Mouse (Mus musculus) layer of hippocampus, adult 11-12 months (tissue): ENCODE results near the gene Hoxa5.

Source experiments
- DNase-seq: peaks from one replicate; pipeline ENCODE4 v3.0.0; 2022; ENCODE audit warnings: low spot score

The Hoxa5 gene

DNA sequence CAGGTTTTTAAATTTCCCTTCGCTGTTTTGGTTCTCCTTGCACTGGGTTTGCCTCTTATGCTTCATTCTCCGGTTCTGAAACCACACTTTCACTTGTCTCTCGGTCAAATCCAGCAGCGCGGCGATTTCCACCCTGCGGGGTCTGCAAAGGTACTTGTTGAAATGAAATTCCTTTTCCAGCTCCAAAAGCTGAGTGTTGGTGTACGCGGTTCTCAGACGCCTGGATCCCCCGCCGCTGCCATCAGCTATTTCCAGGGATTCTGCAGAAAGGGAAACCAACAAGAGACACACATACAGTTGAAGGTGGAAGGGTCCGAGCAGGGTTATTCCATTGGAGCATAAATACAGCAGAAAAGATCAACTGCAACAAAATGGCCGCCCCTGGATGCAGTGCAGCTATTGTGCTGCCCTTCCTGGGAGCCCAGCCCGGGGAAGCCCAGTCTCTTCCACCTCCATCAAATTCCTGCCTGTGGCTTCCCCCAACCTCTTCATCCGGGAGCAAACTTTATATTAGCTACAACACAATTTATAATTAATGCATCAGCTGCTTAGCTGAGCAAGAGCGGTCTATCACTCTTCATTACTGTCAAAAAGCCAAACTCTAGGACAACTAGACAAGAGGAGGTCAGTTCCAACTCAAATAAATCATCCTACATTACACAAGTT, 40.9 kb downstream of the Hoxa5 start:
- no peak for DNase-seq

DNA sequence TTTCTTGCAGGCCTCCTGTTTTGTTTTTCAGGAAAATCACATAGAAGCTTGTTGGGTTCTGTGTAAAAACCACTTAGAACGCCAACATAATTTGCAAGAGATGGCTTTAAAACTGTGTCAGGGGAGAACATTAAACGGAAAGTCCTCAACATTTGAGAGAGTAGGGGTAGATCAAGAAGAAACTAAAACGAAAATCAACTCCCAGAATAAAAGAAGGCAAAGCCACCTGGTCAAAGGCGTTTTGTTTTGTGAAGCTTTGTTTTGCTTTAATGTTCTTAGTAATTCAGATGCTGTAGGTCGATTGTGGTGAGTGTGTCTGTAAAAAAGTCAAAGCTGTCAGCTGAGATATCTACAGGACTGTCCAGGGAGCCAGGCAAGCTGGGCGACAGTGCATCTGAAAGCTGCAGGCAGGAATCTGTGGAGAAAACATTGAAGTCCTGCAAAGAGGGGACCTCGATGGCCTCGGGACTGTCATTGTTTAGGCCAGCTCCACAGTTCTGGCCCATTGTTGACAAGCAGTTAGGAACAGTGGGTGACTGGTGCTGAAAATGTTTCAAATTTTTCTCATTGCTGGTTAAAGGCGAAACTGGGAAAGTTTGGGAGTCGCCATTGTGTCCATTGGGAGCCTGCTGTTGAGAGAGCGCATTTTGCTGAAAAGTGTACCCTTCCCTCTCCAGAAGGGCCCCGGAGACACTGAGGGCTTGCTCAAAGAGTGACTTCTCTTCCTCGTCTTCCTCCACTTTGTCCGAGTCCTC, 41.6 kb downstream of the Hoxa5 start:
- DNase-seq: no peak

DNA sequence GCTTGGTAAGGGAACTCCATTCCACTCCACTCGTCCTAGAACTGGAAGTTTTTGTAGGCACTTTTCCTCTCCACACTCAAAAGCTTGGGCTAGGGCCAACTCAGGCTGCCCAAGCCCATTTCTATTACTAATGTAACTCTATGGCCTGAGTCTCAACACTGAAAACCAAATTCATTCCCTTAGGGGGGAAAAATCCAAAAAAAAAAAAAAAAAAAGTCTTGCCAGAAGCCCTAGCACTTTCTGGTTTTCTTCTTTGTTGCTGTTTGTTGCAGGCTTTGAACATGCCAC, 42.4 kb downstream of the Hoxa5 start:
- DNase-seq: no peak

DNA sequence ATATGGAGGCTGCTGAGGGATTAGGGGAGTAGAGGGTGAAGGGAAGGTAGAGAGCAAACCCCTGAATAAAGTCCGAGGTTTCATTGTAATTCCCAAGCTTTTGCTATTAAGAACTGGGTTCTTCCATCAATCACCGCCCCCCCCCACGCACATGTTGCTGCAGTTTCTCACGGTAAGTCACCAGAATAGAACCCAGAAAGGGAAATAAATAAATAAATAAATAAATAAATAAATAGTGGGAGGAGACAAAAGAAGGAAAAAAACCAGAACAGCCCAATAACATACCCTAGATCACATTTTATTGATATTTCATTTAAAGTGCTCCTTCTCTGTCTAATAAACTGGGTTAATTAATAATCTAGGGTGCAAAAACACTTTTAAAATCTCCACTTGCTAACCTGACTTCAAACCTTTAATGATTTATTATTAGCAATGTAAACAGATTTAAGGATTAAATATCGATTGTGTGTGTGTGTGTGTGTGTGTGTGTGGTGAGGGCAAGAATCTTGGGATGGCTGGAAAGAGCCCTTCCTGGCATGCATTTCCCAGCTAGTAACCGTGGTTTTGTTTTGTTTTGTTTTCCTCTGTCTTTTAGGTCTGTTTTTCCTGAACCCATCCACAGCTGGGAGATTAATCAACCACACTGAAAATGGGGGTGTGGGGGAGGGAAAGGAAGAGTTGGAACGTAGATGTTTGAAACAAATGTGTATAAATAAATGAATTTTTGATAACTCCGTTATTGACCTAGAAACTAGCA, 42.9 kb downstream of the Hoxa5 start:
- no peak for DNase-seq

DNA sequence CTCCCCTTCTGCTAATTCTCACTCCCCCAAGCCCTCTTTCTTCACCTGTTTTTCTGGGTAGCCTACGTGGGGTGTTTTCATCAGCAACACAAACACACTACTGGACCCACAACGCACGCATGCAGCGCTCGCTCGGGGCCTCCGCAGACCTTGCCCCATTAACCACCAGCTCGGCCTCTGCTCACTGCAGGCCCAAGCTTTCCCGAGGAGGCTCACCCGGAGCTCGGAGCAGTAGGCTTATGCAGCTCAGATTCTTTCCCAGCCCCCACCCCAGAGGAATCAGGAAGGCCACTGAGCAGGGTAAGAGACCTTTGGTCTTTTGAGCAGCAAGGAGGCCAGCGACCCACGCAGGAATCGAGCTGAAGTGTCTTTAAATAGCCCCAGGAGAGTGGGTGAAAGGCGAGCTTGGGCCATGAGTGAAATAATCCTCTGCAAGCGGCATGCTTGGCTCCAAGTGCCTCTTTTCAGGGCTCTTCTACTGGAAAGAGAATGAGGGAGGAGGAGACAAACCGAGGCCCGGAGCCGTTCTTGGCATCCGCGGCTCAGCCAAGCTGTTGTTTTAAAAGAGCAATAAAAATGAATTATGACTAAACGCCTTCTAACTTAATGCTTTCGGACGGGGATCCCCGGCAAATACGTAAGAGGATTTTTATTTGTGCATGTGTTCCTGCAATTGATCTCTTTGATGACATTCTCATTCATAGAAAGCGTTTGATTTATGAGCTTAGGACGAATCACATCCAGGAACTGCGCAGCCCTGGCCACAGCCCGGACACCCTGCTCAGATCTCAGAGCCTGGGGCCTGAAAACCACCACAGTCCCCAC, 43.7 kb downstream of the Hoxa5 start:
- DNase-seq: no peak

DNA sequence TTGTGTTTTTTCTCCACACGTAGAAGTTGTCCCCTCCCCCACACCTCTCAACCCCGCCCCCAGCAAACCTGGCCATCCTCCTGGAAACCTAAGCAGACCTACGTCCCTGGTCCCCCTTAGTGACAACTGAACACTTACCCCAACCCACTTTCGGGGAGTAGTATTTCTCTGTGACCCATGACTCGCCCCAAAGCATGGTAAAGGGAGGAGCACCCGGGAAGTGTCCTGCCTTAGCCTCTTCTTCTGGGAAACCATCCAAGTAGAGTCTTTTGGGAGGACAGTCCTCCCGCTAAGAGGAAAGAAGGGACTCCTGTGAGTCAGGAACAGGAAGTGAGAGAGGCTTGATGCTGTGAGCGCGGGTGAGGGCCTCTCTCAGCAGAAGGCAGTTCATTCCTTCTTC, 44.4 kb downstream of the Hoxa5 start:
- DNase-seq: no peak

DNA sequence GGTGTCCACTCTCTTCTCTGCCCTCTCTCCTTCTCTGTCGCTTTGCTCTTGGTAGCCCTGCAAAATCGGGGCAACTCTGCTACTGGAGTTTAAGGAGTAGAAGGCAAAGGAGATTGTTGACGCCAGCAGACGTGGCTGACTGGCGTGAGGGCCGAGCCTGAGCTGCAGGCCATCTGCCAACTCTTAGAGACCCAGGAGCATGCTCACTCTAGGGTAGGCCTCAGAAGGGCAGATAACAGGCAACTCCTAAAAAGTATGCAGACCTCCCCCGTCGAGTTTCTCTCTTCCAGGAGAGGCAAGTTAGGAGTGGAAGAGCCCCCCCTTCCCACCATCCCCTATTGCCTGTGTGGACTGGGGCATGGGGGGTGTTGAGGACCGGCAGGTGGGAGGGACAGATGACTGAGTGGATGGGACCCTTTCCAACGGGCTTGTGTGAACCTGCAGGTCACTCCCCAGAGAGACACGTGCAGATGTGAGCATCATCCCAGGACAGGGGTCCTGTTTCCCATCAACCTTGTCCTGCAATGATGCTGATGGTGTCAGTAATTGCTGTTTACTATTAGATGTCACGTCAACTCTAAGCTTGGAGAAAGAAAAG, 45.1 kb downstream of the Hoxa5 start:
- DNase-seq: no peak

DNA sequence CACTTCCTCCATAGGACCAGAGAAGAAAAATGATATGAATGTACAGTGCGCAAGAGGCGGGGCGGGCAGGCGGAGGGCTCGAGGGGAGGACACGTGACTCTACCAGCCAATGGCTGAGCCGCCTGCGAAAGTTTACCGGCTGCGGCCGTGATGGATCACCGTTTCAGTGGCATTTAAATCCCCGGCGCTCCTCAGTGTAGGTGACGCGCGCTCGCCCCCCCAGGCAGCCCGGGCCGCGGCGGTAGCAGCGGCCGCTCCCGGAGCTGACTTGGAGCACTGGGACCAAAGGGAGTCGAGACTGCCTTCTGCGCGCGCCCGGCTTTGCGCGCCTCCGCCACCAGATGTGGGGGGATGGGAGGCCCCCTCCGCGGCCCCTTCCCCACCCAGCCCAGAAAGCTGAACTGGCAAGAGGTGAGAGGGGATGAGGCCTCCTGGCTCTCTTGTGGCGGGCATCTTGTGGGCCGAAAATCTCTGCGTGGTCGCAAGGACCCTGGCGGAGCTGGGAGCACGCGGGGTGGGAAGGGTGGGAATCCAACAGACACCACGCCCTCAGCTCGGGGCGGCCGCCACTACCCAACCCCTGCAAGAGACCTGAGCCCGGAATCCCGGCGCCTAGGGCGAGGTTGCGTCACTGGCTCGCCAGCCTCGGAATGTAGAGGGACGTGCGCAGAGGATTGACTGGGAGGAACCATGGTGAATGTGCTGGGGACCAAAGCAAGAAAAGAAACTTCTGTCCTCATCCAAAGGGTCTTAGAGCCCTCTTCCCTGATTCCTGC, 45.9 kb downstream of the Hoxa5 start, which contains the start of gene Hoxa1:
Hoxa1 (minus strand) TSS at position 42 of the 776 bp plus-strand sequence.
- no peak for DNase-seq

DNA sequence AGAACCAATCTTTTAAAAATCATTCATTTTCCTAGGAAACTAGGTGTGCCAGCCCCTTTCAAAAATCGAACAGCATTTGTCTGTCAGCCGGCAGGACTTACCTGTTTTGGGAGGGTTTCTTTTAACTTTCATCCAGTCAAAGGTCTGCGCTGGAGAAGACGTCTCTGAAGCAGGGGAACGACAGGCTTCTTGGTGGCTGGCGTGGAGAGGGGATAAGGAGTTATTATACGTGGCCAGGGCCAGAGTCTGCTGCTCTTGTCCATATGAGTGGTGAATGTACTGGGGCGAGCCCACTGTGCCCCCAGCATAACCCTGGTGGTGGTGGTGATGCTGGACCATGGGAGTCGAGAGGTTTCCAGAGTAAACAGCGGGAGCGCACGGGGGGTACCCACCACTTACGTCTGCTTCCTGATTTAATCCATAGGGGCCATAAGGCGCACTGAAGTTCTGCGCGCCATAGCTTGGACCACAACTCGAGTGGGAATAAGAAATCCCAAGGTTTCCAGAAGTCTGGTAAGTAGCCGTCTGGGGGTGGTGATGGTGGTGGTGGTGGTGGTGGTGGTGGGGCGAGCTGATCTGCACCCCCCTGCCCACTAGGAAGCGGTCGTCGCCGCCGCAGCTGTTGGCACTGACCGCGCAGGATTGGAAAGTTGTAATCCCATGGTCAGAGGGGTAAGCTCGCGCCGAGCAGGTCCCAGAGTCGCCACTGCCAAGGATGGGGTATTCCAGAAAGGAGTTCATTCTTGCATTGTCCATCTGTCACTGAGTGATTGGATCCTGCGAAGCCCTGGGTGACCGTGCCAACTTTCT, 46.7 kb downstream of the Hoxa5 start:
- DNase-seq: no peak

DNA sequence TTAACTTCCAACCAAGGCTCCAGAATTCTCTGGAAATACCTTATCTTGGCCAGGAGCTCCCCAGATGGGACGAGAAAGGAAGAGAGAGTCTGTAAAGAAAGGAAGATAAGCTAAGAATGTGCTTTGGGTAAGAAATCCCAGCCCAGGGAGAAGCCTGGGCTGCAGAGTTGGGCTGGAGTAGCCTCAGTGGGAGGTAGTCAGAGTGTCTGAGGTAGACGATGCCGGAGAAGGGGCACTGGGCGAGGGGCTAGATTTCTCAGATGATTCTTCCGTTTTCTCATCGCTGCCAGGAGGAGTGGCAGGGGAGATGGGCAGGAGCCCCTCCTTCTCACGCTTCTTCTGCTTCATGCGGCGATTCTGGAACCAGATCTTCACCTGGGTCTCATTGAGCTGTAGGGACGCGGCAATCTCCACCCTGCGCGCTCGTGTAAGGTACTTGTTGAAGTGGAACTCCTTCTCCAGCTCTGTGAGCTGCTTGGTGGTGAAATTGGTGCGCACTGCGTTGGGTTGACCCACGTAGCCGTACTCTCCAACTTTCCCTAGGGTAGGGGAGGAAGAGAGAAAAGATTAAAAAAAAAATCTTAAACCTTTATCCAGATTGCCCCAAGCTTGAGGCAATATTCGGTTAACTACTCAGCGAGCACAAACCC, 47.7 kb downstream of the Hoxa5 start:
- no peak for DNase-seq

DNA sequence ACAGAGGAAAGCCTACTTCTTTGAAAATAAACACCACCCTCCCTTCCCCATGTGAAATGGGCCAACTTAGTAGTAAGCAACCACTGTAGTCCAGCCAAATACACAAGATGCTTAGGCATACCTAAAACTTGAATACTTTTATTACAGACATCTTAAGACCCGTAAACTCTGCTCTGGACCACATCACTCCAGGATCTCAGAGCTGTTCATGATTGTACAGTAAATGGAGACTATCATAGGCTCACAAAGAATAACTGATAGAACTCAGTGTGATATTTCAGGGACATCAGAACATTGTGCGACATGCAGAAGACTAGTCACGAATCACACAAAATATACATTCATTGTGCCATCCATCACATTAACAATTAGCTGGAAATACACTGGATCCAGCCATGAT, 48.9 kb downstream of the Hoxa5 start:
- no peak for DNase-seq

DNA sequence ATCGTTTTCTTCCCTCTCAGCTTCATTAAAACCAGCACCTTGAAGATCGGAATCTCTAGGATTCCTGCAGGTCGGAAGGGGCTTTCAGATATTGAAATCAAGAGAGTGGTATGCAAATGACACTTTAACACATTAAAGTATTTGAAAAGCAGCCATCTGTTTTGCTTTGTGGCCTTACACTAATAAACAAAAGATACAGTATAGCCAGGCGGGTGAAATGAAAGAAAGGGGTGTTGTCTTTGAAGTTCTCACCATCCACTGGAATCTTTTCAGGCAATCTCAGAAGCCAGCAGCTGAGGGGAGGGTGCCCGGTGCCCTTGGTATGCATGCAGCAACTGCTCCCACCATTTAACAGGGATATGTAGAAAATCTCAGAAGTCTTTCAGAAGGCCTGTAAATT, 50.3 kb downstream of the Hoxa5 start:
- DNase-seq: no peak

DNA sequence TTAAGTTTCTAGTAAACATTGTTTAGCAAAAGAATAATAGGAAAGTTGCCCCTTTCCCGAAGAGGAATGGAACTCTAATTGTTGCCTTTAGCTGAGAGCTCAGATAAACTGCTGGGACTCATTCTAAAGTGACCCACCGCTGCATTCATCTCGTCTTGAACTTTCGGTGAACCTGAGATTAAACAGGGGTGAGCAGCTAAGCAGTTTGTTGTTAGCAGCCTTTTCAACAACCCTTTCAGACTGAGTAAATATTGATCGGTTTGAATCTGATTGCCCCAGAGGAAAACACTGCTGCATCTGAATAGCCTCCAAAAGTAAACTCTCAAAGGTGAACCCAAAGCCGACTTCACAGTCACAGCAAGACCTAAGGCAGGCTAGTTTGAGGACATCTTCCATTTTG, 51.1 kb downstream of the Hoxa5 start:
- no peak for DNase-seq

DNA sequence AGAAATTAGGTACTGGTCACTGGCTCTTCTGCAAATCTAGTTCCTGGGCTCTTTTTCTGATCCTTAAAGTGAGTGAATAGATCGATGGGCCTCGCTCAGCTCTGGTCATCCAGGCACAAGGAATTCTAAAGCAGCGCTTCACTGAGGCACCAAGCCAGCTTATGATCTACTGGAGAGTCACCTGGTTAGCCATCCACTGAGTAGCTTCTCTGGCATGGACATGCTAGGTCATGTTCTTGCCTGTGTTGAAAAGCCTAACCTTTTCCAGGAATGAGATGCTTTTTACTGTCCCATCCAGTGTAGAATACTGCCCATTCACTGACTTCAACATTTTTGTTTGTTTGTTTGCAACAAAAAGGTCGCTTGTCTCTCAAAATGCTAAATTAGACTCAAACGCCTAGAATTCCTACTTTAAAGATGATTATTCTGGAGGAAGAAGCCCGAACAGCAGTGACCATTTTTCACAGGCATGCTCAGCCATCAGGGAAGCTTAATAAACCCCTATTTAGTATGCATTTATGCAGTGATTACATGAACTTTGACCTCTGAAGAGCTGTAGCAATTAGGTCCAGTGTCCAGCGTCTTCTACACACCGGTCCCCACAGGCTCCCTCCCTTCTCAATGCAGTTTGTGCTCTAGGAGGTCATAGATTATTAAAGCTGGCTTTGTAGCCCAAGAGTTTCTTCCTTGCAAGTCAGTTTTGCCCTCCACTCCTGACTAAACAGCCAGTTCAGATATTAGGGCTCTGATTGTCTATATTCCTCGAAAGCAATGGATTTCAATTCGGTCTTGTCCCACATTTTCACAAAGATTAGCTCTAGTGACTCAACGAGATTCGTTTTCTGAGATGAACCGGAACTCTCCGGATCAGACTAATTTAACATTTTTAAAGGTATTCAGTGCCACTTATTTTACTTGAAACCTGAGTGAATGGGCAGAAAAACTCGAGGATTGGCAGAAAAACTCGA, 51.9 kb downstream of the Hoxa5 start:
- no peak for DNase-seq
